Mouse (Mus musculus) neural tube, embryonic 11.5 days (tissue): ENCODE results near the gene Slc8a2. TPM values are rescaled to one million over a fixed set of nuclear protein-coding genes. Genes with fewer than 3 reads are reported as not detected.
A peak's percentile ranks its signal among the peaks of the same experiment; 100 is the strongest.

Experiments used
- ATAC-seq: fragments of 200-750 bp; cut with Nextera tagmentation; 2 replicates; pipeline ENCODE4 v1.8.0; 2017; ENCODE audit warnings: moderate number of reproducible peaks, mild to moderate bottlenecking, moderate TSS enrichment, moderate library complexity; ENCODE audit not compliant: insufficient read depth, low FRiP score, low TSS enrichment
- DNase-seq: peaks from one replicate; pipeline ENCODE4 v3.0.0-alpha.2; 2015; ENCODE audit warnings: low spot score
- H3K27ac ChIP-seq: fragments of 300-500 bp; sonication (generic); 2 replicates; pipeline ENCODE4 v1.5.1; 2014; ENCODE audit warnings: low read depth, mild to moderate bottlenecking, low read length
- H3K27me3 ChIP-seq: fragments of 300-500 bp; sonication (generic); 2 replicates; pipeline ENCODE4 v1.6.1; 2014; ENCODE audit warnings: mild to moderate bottlenecking, low read length, mixed read lengths; ENCODE audit not compliant: control insufficient read depth, insufficient read depth
- H3K36me3 ChIP-seq: fragments of 300-500 bp; sonication (generic); 2 replicates; pipeline ENCODE4 v1.6.1; 2014; ENCODE audit warnings: mild to moderate bottlenecking, low read length, moderate library complexity, mixed read lengths; ENCODE audit not compliant: control insufficient read depth, insufficient read depth
- H3K4me1 ChIP-seq: fragments of 300-500 bp; sonication (generic); 2 replicates; pipeline ENCODE4 v1.6.1; 2014; ENCODE audit warnings: low read length, mixed read lengths; ENCODE audit not compliant: control insufficient read depth, insufficient read depth
- H3K4me2 ChIP-seq: fragments of 300-500 bp; sonication (generic); 2 replicates; pipeline ENCODE4 v1.6.1; 2014; ENCODE audit warnings: low read depth, mild to moderate bottlenecking, moderate library complexity
- H3K4me3 ChIP-seq: fragments of 300-500 bp; sonication (generic); 2 replicates; pipeline ENCODE4 v1.5.1; 2014; ENCODE audit warnings: low read depth, low read length
- H3K9ac ChIP-seq: fragments of 300-500 bp; sonication (generic); 2 replicates; pipeline ENCODE4 v1.6.1; 2014; ENCODE audit warnings: mild to moderate bottlenecking, low read length
- H3K9me3 ChIP-seq: fragments of 300-500 bp; sonication (generic); 2 replicates; pipeline ENCODE4 v1.6.1; 2016; ENCODE audit warnings: low read length; ENCODE audit not compliant: control insufficient read depth
- WGBS: fragments of 180-500 bp; shearing (Covaris S2); extraction: QIAGEN DNeasy Blood & Tissue Kit; methylation state at CpG from one replicate; pipeline ENCODE4 v1.1.7; 2014; 5-methylcytosine and 5-hydroxymethylcytosine counted together
- polyA plus RNA-seq: library from polyadenylated mRNA; unstranded; fragments of >200 nt; fragmentation: Nextera tagmentation; extraction: Ambion mirVana; gene quantifications from 2 replicates; pipeline ENCODE4 v1.2.1, GENCODE M21; 2014

Gene Slc8a2
- polyA plus RNA-seq, 1 experiment from 2014 or later = 1.0 TPM

DNA sequence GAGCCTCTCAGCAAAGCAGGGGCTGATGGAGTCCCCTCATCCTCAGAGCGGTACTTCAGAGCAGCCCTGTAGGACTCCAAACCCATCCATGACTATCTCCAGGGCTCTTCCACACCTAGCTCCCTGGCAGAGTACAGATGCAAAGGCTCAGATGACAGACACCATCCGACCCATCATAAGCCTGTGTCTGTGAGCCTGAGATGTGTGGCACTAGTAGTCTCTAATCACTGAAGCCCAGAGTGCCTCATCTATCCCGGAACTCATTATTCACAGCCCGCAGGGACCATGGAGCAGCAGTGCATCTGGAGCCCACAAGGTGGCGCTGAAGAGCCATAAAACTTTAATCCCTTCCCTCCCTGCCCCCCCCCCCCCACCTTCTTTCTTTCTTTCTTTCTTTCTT lies 62.7 kb downstream of the Slc8a2 start:
- Histone ChIP-seq H3K36me3 (no peaks in the 10 kb centered on the region; the same call in 1 of the 2 replicates), H3K4me3 (no peak overlapping the region), H3K4me1 (no peaks in the 10 kb centered on the region), H3K27ac (no peak overlapping the region), H3K9me3 (no peaks in the 10 kb centered on the region), H3K27me3 (no peaks in the 10 kb centered on the region), H3K9ac (no peak overlapping the region), H3K4me2 (no peak overlapping the region)
- DNase-seq (peak; percentile 83), ATAC-seq (no peak)
- 16% methylated on average over 5 of the region's 5 CpGs for WGBS

DNA sequence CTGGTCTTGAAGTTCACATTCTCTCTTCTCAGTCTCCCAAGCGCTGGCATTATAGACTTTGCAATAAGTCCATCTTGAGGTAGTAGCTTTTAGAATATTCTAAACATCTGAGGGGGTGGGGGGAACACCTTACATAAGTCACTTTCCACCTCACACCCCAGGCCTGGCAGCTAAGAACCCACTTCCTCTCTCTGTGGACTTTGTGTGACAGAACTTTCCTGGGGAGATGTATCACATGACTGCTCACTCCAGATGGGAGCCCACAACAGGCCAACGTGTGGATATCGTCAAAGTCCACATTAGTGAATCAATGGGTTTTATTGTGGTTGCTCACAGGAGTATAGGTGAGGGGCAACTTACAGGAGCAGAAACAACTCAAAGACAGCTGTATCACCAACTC lies 64.1 kb downstream of the Slc8a2 start:
- Histone ChIP-seq H3K9ac (no peak overlapping the region), H3K4me2 (no peak overlapping the region), H3K36me3 (no peaks in the 10 kb centered on the region; the same call in 1 of the 2 replicates), H3K27me3 (no peaks in the 10 kb centered on the region), H3K4me3 (no peak overlapping the region), H3K4me1 (no peaks in the 10 kb centered on the region), H3K27ac (no peak overlapping the region), H3K9me3 (no peaks in the 10 kb centered on the region)
- ATAC-seq = no peak
- no peak for DNase-seq
- 61% methylated on average over 3 of the region's 3 CpGs for WGBS

DNA sequence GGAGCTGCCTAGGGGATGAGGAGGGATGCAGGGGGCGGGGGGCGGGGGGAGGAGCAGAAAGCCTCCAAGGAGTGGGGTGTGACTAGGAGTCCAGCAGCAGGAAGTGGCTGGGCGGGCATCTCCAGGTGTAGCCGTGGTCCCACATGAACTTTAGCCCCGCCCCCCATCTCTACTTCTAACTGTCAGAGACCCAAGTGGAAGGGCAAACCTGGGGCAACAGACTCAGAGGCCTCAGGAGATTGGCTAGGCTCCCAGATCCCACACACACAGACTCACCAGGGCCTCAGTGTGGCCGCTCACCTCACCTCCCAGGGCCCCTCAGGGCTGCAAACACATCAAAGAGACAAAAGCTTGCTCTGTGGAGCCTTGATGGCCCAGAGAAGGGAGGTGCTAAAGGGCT lies 67.0 kb downstream of the Slc8a2 start:
- Histone ChIP-seq H3K4me2 (no peak overlapping the region), H3K4me1 (no peaks in the 10 kb centered on the region), H3K36me3 (peaks cover 3% of the 10 kb centered on the region; the same call in 1 of the 2 replicates), H3K4me3 (no peak overlapping the region), H3K9me3 (no peaks in the 10 kb centered on the region), H3K27me3 (no peaks in the 10 kb centered on the region), H3K9ac (no peak overlapping the region), H3K27ac (no peak overlapping the region)
- 58% methylated on average over 6 of the region's 6 CpGs for WGBS
- no peak for ATAC-seq
- no peak for DNase-seq

DNA sequence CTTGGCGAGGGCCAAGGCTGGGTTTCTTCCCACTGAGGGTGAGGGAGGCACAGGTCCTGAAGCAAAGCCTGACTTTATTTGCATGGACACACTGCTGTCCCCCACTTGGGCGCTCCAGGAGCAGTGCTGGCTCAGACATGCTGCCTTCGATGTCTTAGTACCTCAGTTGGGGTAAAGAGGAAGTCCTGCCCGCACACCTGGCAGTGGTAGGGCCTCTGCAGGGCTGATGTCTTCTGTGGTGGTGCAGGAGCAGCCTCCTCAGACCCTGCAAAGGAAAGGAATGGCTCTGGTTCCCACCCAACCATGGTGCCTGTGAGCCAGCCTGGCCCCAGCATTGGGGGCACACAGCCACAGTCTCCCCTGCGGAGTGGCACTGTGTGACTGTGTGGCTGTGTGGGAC lies 67.5 kb downstream of the Slc8a2 start:
- Histone ChIP-seq H3K27me3 (no peaks in the 10 kb centered on the region), H3K4me3 (no peak overlapping the region), H3K9me3 (no peaks in the 10 kb centered on the region), H3K27ac (no peak overlapping the region), H3K9ac (no peak overlapping the region), H3K36me3 (peaks cover 3% of the 10 kb centered on the region; the same call in 1 of the 2 replicates), H3K4me1 (no peaks in the 10 kb centered on the region), H3K4me2 (no peak overlapping the region)
- ATAC-seq (no peak), DNase-seq (no peak)
- WGBS = 72% methylated on average over 5 of the region's 5 CpGs

DNA sequence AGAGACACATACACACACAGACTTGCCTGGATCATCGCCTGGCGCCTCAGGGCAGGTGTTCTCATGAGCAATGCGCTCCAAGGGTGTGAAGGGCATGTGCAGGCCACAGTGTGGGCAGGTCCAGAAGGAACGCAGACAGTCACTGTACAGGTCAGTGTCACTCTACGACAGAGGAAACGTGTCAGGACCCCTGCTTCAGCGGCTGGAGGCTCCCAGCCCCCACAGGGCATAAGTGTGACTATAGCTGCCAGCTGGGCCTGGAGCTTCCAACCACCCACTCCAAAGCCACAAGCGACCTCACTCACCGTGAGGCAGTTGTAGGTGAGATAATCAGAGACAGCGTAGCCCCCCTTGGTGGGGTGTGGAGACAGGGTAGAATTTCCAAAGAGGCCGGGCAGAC lies 68.9 kb downstream of the Slc8a2 start:
- no peaks in the 10 kb centered on the region for H3K4me1 ChIP-seq
- H3K36me3 ChIP-seq = peaks cover 6% of the 10 kb centered on the region; the same call in 1 of the 2 replicates
- H3K9me3 ChIP-seq = no peaks in the 10 kb centered on the region
- H3K27ac ChIP-seq = no peak overlapping the region
- WGBS = 87% methylated on average over 11 of the region's 11 CpGs
- no peak for ATAC-seq
- H3K27me3 ChIP-seq = no peaks in the 10 kb centered on the region
- no peak overlapping the region for H3K4me2 ChIP-seq
- H3K4me3 ChIP-seq = no peak overlapping the region
- no peak for DNase-seq
- H3K9ac ChIP-seq = no peak overlapping the region

DNA sequence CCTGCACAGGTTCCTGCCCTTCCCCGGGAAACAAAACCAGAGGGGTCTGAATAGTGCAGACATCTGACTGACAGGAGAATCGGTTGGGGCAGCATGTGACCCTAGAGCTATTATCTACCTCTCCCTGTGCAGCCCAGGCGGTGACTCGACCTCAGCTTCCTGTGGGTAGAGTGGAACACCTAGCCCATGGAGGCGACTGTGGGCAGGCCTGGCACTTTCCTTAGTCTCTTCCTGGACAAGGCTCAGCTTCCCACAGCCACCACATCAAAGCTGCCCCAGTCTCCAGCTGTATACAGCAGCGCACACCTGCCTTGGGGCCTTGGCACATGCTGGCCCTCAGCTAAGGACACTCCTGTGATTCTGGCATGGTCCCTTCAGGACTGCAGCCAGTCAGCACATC lies 71.5 kb downstream of the Slc8a2 start:
- Histone ChIP-seq H3K4me2 (no peak overlapping the region), H3K4me1 (no peaks in the 10 kb centered on the region), H3K4me3 (no peak overlapping the region), H3K27me3 (no peaks in the 10 kb centered on the region), H3K27ac (no peak overlapping the region), H3K9me3 (no peaks in the 10 kb centered on the region), H3K9ac (no peak overlapping the region), H3K36me3 (peaks cover 8% of the 10 kb centered on the region)
- WGBS = 92% methylated on average over 6 of the region's 6 CpGs
- ATAC-seq = no peak
- no peak for DNase-seq

DNA sequence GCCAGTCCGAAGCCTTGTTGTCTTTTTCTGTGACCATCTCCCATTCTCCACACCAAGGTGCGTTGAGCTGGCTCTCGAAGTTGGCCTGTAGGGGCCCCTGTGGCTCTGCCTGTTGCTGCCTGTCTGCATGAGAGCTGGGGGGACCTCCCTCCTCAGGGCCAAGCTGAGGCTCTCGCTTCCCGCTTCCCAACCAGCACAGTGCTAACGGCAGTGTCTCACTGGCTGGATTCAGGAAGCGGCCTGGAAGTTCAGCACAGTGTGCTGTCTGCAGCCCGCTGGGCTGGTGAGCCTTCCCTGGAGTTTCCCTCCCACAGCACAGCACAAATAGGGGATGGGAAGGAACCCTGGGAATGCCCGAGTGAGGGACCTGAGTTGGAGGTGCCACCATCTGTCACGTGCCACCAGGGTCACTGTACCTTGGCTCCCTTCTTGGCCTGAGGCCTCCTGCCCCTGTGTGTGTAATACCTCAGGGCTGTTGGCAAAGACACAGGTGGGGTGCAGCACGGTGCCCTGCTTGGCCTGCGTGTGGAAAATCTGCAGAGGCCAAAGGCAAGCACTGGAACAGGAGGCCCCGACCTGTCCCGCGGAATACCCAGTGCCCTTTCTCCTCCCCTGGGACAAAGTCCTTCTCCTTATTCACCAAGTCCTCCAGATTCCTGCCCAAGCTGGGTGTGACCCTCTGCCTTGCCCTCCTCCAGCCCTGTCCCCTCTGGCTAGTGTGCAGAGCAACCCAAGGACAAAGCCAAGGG lies 73.3 kb downstream of the Slc8a2 start:
- Histone ChIP-seq H3K27ac (no peak overlapping the region), H3K4me2 (no peak overlapping the region), H3K27me3 (no peaks in the 10 kb centered on the region), H3K9ac (no peak overlapping the region), H3K4me1 (no peaks in the 10 kb centered on the region), H3K36me3 (peaks cover 8% of the 10 kb centered on the region), H3K4me3 (no peak overlapping the region), H3K9me3 (no peaks in the 10 kb centered on the region)
- 85% methylated on average over 15 of the region's 15 CpGs for WGBS
- DNase-seq (no peak), ATAC-seq (no peak)

DNA sequence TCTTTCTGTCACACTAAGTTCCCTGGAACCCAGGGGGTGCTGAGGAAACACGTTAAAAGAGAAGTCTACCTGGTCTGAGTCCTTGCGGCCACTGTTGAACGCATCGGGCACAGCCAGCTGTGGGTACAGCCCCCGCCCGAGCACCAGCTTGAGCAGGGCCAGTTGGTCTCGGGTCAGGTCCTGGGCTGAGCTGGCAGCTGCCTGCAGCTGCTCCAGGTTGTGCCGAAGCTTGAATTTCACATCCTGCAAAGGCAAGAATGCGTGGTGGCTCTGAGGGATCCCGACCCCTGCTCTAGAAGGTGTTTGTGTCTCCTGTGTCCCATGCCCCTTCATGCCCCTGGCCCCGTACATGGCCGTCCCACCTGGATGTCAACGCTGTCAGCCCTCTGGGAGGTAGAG lies 73.9 kb downstream of the Slc8a2 start:
- ATAC-seq (no peak), DNase-seq (no peak)
- Histone ChIP-seq H3K36me3 (peaks cover 10% of the 10 kb centered on the region), H3K27ac (no peak overlapping the region), H3K4me3 (no peak overlapping the region), H3K9ac (no peak overlapping the region), H3K4me1 (no peaks in the 10 kb centered on the region), H3K27me3 (no peaks in the 10 kb centered on the region), H3K4me2 (no peak overlapping the region), H3K9me3 (no peaks in the 10 kb centered on the region)
- 92% methylated on average over 13 of the region's 13 CpGs for WGBS

DNA sequence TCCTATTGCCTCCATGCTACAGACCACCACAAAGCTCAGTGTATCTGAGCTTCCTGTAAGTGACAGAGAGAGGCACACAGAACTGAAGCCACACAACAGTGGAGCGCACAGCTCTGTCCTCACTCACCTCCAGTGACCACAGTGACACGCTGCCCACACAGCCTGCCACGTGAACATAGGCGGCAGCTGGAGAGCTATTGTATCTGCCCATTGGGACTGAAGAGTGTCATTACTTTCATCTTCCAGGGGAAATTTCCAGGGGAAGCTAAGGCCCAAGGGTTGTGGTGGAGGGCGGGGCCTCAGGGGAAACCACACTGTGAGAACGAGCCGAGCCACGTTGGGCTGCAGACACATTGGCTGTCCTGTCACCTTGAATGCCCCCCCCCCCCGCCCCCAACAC lies 75.2 kb downstream of the Slc8a2 start:
- Histone ChIP-seq H3K4me1 (no peaks in the 10 kb centered on the region), H3K4me3 (no peak overlapping the region), H3K36me3 (peaks cover 8% of the 10 kb centered on the region), H3K27ac (no peak overlapping the region), H3K9me3 (no peaks in the 10 kb centered on the region), H3K27me3 (no peaks in the 10 kb centered on the region), H3K9ac (no peak overlapping the region), H3K4me2 (no peak overlapping the region)
- ATAC-seq (no peak), DNase-seq (no peak)
- 81% methylated on average over 8 of the region's 9 CpGs for WGBS
